ENCODE assay signal across 8 mouse cellular contexts in genomic region chr13:44819400-44819799, GRCm38 (mm10).
DNase-seq lines count a peak whose midpoint lies in the region; ATAC-seq and TF ChIP-seq lines count a peak whose summit lies in the region.

No protein-coding gene starts in this region.

- peaks cover 3 to 7% of the 10 kb centered on the region in 2 experiments; a peak in 3 of 4 replicates for H3K4me1 ChIP-seq in MEL (ENCODE audit: control insufficient read depth in 1 of 2, insufficient read depth in 2 of 2, low read length in 2 of 2)
- peaks cover 30% of the 10 kb centered on the region for H3K4me1 ChIP-seq in embryonic facial prominence, embryonic 13.5 days

- H3K4me2 ChIP-seq in embryonic facial prominence, embryonic 13.5 days, result no peak overlapping the region

- no peaks in the 10 kb centered on the region for H3K27me3 ChIP-seq in MEL (ENCODE audit: control insufficient read depth in 1 of 2, insufficient read depth in 2 of 2, low read length in 2 of 2)
- no peaks in the 10 kb centered on the region for H3K27me3 ChIP-seq in embryonic facial prominence, embryonic 13.5 days

- 4% methylated on average over 4 of the region's 4 CpGs for WGBS in embryonic facial prominence, embryonic 13.5 days

- peak; percentile 25 for DNase-seq in kidney, adult 18-20 months
- DNase-seq in kidney, adult 11 months, result no peak
- DNase-seq in MEL (ENCODE audit: low read depth, low spot score), result peak; percentile 85
- DNase-seq in ovary, adult 18-20 months (ENCODE audit: low spot score), result no peak
- DNase-seq in left cerebral cortex, adult 8-10 months (ENCODE audit: low spot score in 2 of 2), result no peak

- TF ChIP-seq EP300 in MEL (IDR thresholded peaks at IDR 0.05; ENCODE audit: low read depth in 1 of 2, low read length in 2 of 2), result peak in 1 of 2 experiments; percentile 24; a peak in 2 of 4 replicates

- no peak for TF ChIP-seq CTCF in MEL (IDR thresholded peaks at IDR 0.05 in 2 of 3, conservative IDR thresholded peaks at IDR 0.05 in 1 of 3; ENCODE audit: control insufficient read depth in 1 of 3, insufficient read depth in 1 of 3, low read depth in 2 of 3, low read length in 3 of 3, poor library complexity in 1 of 3, severe bottlenecking in 1 of 3)

- no peak for ATAC-seq in embryonic facial prominence, embryonic 13.5 days (ENCODE audit: insufficient number of reproducible peaks, insufficient read depth, low FRiP score, low TSS enrichment, low read depth)
- peak; percentile 74 to 84 for ATAC-seq in hematopoietic stem cell, adult 5-6 weeks (replicated peaks in 1 of 2; ENCODE audit: insufficient read depth in 1 of 2, low FRiP score in 2 of 2, low TSS enrichment in 1 of 2, low read depth in 1 of 2, poor library complexity in 2 of 2, severe bottlenecking in 2 of 2)
- ATAC-seq in megakaryocyte-erythroid progenitor cell, adult 5-6 weeks (replicated peaks; ENCODE audit: low FRiP score, low TSS enrichment, poor library complexity, severe bottlenecking), result peak; percentile 75

- peaks cover 0 to 20% of the 10 kb centered on the region in 2 experiments; a peak in 2 of 4 replicates for H3K36me3 ChIP-seq in MEL (ENCODE audit: control insufficient read depth in 1 of 2, insufficient read depth in 2 of 2, low read length in 2 of 2)
- no peaks in the 10 kb centered on the region for H3K36me3 ChIP-seq in embryonic facial prominence, embryonic 13.5 days

- TF ChIP-seq POLR2A in MEL (IDR thresholded peaks at IDR 0.05; ENCODE audit: control insufficient read depth in 1 of 2, insufficient read depth in 1 of 2, low read depth in 1 of 2, low read length in 2 of 2, poor library complexity in 1 of 2), result no peak

- H3K79me2 ChIP-seq in MEL (ENCODE audit: control insufficient read depth, insufficient read depth, low read length, poor library complexity), result peaks cover 2% of the 10 kb centered on the region

- no peak overlapping the region for H3K27ac ChIP-seq in MEL (ENCODE audit: control insufficient read depth, low read depth, low read length)
- no peak overlapping the region for H3K27ac ChIP-seq in embryonic facial prominence, embryonic 13.5 days

- no peaks in the 10 kb centered on the region for H3K9me3 ChIP-seq in MEL (replicated peaks; ENCODE audit: insufficient read depth, low read length)
- no peaks in the 10 kb centered on the region for H3K9me3 ChIP-seq in embryonic facial prominence, embryonic 13.5 days

- H3K9ac ChIP-seq in MEL (ENCODE audit: control insufficient read depth, low read depth, low read length, poor library complexity, severe bottlenecking), result no peak overlapping the region
- 0 out of 2 replicates have a peak overlapping the region, but pooled peaks have one; percentile 21 for H3K9ac ChIP-seq in embryonic facial prominence, embryonic 13.5 days

- TF ChIP-seq RAD21 in MEL (IDR thresholded peaks at IDR 0.05; ENCODE audit: low read depth, low read length), result no peak

- H3K4me3 ChIP-seq in MEL (ENCODE audit: control insufficient read depth in 1 of 2, insufficient read depth in 1 of 2, low read depth in 2 of 2, low read length in 2 of 2), result no peak overlapping the region
- no peak overlapping the region for H3K4me3 ChIP-seq in embryonic facial prominence, embryonic 13.5 days

TF ChIP-seq in MEL, 35 proteins besides CTCF, POLR2A, EP300 and RAD21:
- peak; percentile 33; the same call in 1 of the 2 replicates for TF ChIP-seq MAFK (IDR thresholded peaks at IDR 0.05; ENCODE audit: borderline replicate concordance, low read depth, low read length)
- TF ChIP-seq RCOR1 (IDR thresholded peaks at IDR 0.05; ENCODE audit: low read depth, low read length), result no peak
- TF ChIP-seq MAX (IDR thresholded peaks at IDR 0.05; ENCODE audit: low read length), result no peak
- TF ChIP-seq MXI1 (IDR thresholded peaks at IDR 0.05; ENCODE audit: low read depth, low read length), result peak; percentile 44; the same call in 1 of the 2 replicates
- TF ChIP-seq NELFE (IDR thresholded peaks at IDR 0.05; ENCODE audit: low read depth, low read length), result no peak
- no peak for TF ChIP-seq E2F4 (IDR thresholded peaks at IDR 0.05; ENCODE audit: borderline replicate concordance, low read depth, low read length)
- TF ChIP-seq SMC3 (IDR thresholded peaks at IDR 0.05; ENCODE audit: low read depth, low read length), result no peak
- TF ChIP-seq ZNF384 (IDR thresholded peaks at IDR 0.05; ENCODE audit: low read depth, low read length), result peak; percentile 93
- TF ChIP-seq UBTF (IDR thresholded peaks at IDR 0.05; ENCODE audit: borderline replicate concordance, insufficient read depth, low read depth, low read length), result no peak
- no peak for TF ChIP-seq TCF12 (IDR thresholded peaks at IDR 0.05; ENCODE audit: low read depth, low read length)
- peak; percentile 80 for TF ChIP-seq ETS1 (IDR thresholded peaks at IDR 0.05; ENCODE audit: low read depth, low read length)
- TF ChIP-seq TBP (IDR thresholded peaks at IDR 0.05; ENCODE audit: low read depth, low read length), result no peak
- TF ChIP-seq GATA1 (IDR thresholded peaks at IDR 0.05; ENCODE audit: low read depth, low read length), result no peak
- peak; percentile 74 for TF ChIP-seq SIN3A (IDR thresholded peaks at IDR 0.05; ENCODE audit: low read length)
- no peak for TF ChIP-seq USF2 (IDR thresholded peaks at IDR 0.05; ENCODE audit: borderline replicate concordance in 1 of 2, insufficient read depth in 1 of 2, low read depth in 1 of 2, low read length in 2 of 2)

Comparison
In these comparisons a context has a peak if more than half of its experiments do, and no peak if none do; other contexts are left out.
1. DNase-seq: peak in kidney, adult 18-20 months (single experiment) and MEL (single experiment); none in kidney, adult 11 months (single experiment), ovary, adult 18-20 months (single experiment) and left cerebral cortex, adult 8-10 months (0 of 2).